Mouse (Mus musculus) lung, embryonic 14.5 days (tissue): ENCODE data around the gene Golga2. TPM values are rescaled to one million over a fixed set of nuclear protein-coding genes. Genes with fewer than 3 reads are reported as not detected.
"Not testable (repeated sequence)": the region's sequence is repeated elsewhere in the genome, so short reads cannot be mapped to it uniquely, and the experiment has no call there.

Source experiments
- ATAC-seq: fragments of 200-750 bp; cut with Nextera tagmentation; 2 replicates; pipeline ENCODE4 v1.8.0; 2017; ENCODE audit warnings: mild to moderate bottlenecking, moderate TSS enrichment, moderate library complexity; ENCODE audit not compliant: insufficient read depth
- DNase-seq: peaks from one replicate; pipeline ENCODE4 v3.0.0-alpha.2; 2015
- H3K27ac ChIP-seq: fragments of 300-500 bp; sonication (generic); 2 replicates; pipeline ENCODE4 v1.5.1; 2014; ENCODE audit warnings: low read depth, mild to moderate bottlenecking, moderate library complexity
- H3K27me3 ChIP-seq: fragments of 300-500 bp; sonication (generic); 2 replicates; pipeline ENCODE4 v1.6.1; 2014; ENCODE audit warnings: low read length, control low read depth; ENCODE audit not compliant: insufficient read depth
- H3K36me3 ChIP-seq: fragments of 300-500 bp; sonication (generic); 2 replicates; pipeline ENCODE4 v1.6.1; 2014; ENCODE audit warnings: control low read depth; ENCODE audit not compliant: insufficient read depth
- H3K4me1 ChIP-seq: fragments of 300-500 bp; sonication (generic); 2 replicates; pipeline ENCODE4 v1.6.1; 2014; ENCODE audit warnings: antibody characterized with exemption, control low read depth; ENCODE audit not compliant: insufficient read depth
- H3K4me2 ChIP-seq: fragments of 300-500 bp; sonication (generic); 2 replicates; pipeline ENCODE4 v1.6.1; 2014; ENCODE audit warnings: mild to moderate bottlenecking
- H3K4me3 ChIP-seq: fragments of 300-500 bp; sonication (generic); 2 replicates; pipeline ENCODE4 v1.5.1; 2014; ENCODE audit warnings: low read depth, low read length
- H3K9ac ChIP-seq: fragments of 300-500 bp; sonication (generic); 2 replicates; pipeline ENCODE4 v1.6.1; 2014
- H3K9me3 ChIP-seq: fragments of 300-500 bp; sonication (generic); 2 replicates; pipeline ENCODE4 v1.6.1; 2016; ENCODE audit warnings: low read depth, low read length, control low read depth
- CTCF ChIP-seq: IDR thresholded peaks from 2 replicates; pipeline ENCODE4 v1.5.1; 2016; ENCODE audit warnings: antibody characterized with exemption, low read depth
- WGBS: fragments of 180-500 bp; shearing (Covaris S2); extraction: QIAGEN DNeasy Blood & Tissue Kit; methylation state at CpG from one replicate; pipeline ENCODE4 v1.1.7; 2014; 5-methylcytosine and 5-hydroxymethylcytosine counted together
- polyA plus RNA-seq: library from polyadenylated mRNA; unstranded; fragments of >200 nt; fragmentation: Nextera tagmentation; extraction: Ambion mirVana; gene quantifications from 2 replicates; pipeline ENCODE4 v1.2.1, GENCODE M21; 2014

Gene Golga2
- polyA plus RNA-seq, 1 experiment from 2014 or later = 24.0 TPM

GRCm38 (mm10) chr2:32288371-32288931, 1.3 kb downstream of the Golga2 start:
- Histone ChIP-seq H3K27ac (peak overlapping the region; percentile 48), H3K9ac (peak overlapping the region; percentile 70), H3K4me3 (peak overlapping the region; percentile 82), H3K4me2 (peak overlapping the region; percentile 73), H3K27me3 (no peaks in the 10 kb centered on the region), H3K9me3 (no peaks in the 10 kb centered on the region), H3K4me1 (peaks cover 7% of the 10 kb centered on the region), H3K36me3 (peaks cover 41% of the 10 kb centered on the region)
- no peak for TF ChIP-seq CTCF
- under 1% methylated on average over 29 of the region's 29 CpGs for WGBS
- ATAC-seq (peak; percentile 67), DNase-seq (peak; percentile 65)

DNA sequence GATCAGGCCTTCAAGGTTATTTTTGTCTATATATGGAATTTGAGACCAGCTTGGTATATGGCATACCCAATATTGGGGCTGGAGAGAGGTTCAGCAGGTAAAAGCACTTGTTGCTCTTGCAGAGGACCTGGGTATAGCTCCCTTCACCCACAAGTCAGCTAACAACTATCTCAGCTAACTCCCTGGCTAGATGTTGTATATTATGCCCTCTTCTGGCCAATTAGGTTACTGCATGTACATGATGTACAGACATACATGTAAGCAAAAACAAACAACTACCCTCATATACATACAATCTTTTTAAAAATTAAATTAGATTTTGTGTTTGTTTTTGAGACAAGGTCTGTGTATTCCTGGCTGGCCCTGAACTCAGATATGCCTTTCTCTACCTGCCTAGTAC, 2.4 kb downstream of the Golga2 start:
- Histone ChIP-seq H3K9me3 (no peaks in the 10 kb centered on the region), H3K27ac (no peak overlapping the region), H3K36me3 (peaks cover 41% of the 10 kb centered on the region), H3K9ac (no peak overlapping the region), H3K27me3 (no peaks in the 10 kb centered on the region), H3K4me3 (peak overlapping the region; percentile 82), H3K4me1 (peaks cover 7% of the 10 kb centered on the region), H3K4me2 (peak overlapping the region; percentile 73)
- peak; percentile 65 for TF ChIP-seq CTCF
- peak; percentile 80 for DNase-seq
- ATAC-seq = no peak

DNA sequence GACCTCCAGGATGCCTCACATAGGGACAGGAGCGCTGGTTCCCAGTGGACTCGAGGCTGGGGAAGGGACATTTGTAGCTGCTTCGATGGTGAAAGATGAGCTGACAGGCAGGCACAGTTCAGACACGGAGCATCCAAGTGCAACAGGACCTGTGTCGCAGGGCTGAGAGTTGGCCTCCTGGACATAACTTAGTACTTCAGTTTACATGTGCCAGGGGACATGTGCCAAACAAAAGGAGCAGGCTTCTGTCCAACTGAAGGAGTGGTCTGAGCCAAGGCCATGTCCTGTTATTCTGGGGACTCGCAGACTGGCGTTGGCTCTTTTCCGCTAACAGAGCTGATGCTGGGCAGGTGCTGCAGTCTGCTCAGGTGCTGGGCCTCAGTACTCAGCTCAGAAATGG, 7.2 kb downstream of the Golga2 start:
- peaks cover 63% of the 10 kb centered on the region for H3K36me3 ChIP-seq

GRCm38 (mm10) chr2:32295285-32295684, 8.1 kb downstream of the Golga2 start:
- no peaks in the 10 kb centered on the region for H3K4me1 ChIP-seq
- no peak overlapping the region for H3K9ac ChIP-seq
- no peak overlapping the region for H3K27ac ChIP-seq
- DNase-seq (no peak), ATAC-seq (no peak)
- no peaks in the 10 kb centered on the region for H3K9me3 ChIP-seq
- no peak overlapping the region for H3K4me2 ChIP-seq
- TF ChIP-seq CTCF = no peak
- 81% methylated on average over 3 of the region's 3 CpGs for WGBS
- peaks cover 72% of the 10 kb centered on the region for H3K36me3 ChIP-seq
- H3K4me3 ChIP-seq = no peak overlapping the region
- no peaks in the 10 kb centered on the region for H3K27me3 ChIP-seq

More for the DNA sequence above, 7.2 kb downstream of the Golga2 start:
- no peak for ATAC-seq
- Histone ChIP-seq H3K27me3 (no peaks in the 10 kb centered on the region), H3K27ac (no peak overlapping the region), H3K9me3 (no peaks in the 10 kb centered on the region), H3K9ac (no peak overlapping the region), H3K4me2 (no peak overlapping the region), H3K4me3 (no peak overlapping the region), H3K4me1 (0 out of 2 replicates have a peak, but pooled peaks cover 2% of the 10 kb centered on the region)
- no peak for TF ChIP-seq CTCF
- no peak for DNase-seq
- WGBS = 78% methylated on average over 8 of the region's 8 CpGs

DNA sequence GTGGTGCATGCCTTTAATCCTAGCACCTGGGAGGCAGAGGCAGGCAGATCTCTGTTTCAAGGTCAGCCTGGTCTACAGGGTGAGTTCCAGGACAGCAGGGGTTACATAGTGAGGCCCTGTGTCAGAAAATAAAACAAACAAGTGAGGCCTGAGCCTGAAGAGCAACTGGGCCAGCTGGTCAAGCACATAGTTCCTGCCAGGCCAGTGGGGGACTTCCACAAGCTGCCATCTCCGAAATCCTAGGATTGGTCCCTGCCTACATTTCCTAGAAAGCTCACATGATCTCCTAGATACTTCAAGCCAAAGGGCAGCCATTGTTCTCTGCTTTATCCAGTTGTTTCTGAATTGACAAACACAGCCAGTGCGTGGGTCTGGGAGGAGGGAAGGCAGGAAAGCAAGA, 8.7 kb downstream of the Golga2 start:
- not testable (repeated sequence) for H3K9ac ChIP-seq, ATAC-seq, H3K27me3 ChIP-seq, H3K4me1 ChIP-seq, H3K4me2 ChIP-seq, H3K4me3 ChIP-seq, DNase-seq, H3K27ac ChIP-seq, H3K9me3 ChIP-seq
- H3K36me3 ChIP-seq = peaks cover 74% of the 10 kb centered on the region
- 88% methylated on average over 2 of the region's 2 CpGs for WGBS

GRCm38 (mm10) chr2:32299469-32299868, 12.3 kb downstream of the Golga2 start:
- DNase-seq = no peak
- Histone ChIP-seq H3K4me3 (no peak overlapping the region), H3K4me2 (no peak overlapping the region), H3K27ac (no peak overlapping the region), H3K9ac (no peak overlapping the region), H3K36me3 (peaks cover 84% of the 10 kb centered on the region), H3K4me1 (no peaks in the 10 kb centered on the region), H3K27me3 (no peaks in the 10 kb centered on the region), H3K9me3 (no peaks in the 10 kb centered on the region)
- no peak for ATAC-seq
- TF ChIP-seq CTCF = no peak
- 80% methylated on average over 4 of the region's 4 CpGs for WGBS

DNA sequence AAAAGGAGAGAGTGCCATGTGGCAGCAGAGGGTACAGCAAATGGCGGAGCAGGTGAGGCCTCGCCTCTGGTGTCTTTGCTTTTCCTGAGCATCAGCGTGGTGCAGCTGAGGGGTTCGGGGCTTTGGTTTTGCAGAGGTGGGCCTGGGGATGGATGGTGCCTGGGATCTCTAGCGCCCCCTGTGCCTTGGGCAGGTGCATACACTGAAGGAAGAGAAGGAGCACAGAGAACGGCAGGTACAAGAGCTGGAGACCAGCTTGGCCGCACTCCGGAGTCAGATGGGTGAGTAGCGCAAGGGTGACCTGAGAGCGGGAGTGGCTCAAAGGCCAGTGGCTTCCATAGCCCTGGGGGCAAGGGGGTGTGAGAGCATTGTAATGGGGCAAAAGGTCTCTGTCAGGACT, 15.8 kb downstream of the Golga2 start:
- peaks cover 94% of the 10 kb centered on the region for H3K36me3 ChIP-seq
- DNase-seq (no peak), ATAC-seq (no peak)
- H3K4me3 ChIP-seq = no peak overlapping the region
- H3K9me3 ChIP-seq = no peaks in the 10 kb centered on the region
- WGBS = 92% methylated on average over 9 of the region's 10 CpGs
- H3K27ac ChIP-seq = no peak overlapping the region
- TF ChIP-seq CTCF = peak; percentile 40
- H3K9ac ChIP-seq = no peak overlapping the region
- no peaks in the 10 kb centered on the region for H3K4me1 ChIP-seq
- no peaks in the 10 kb centered on the region for H3K27me3 ChIP-seq
- no peak overlapping the region for H3K4me2 ChIP-seq
